Mouse (Mus musculus) G1E (cell line): ENCODE data around the gene Unc93a2.
"Not testable (repeated sequence)": the region's sequence is repeated elsewhere in the genome, so short reads cannot be mapped to it uniquely, and the experiment has no call there.

ENCODE experiments used
- CTCF ChIP-seq: IDR thresholded peaks from 2 replicates; pipeline ENCODE4 v1.5.1; 2012; ENCODE audit warnings: low read depth, low read length, inconsistent platforms, mixed read lengths
- GATA1 ChIP-seq: IDR thresholded peaks from 2 replicates; pipeline ENCODE4 v1.6.1; 2012; ENCODE audit warnings: borderline replicate concordance, low read length, inconsistent platforms, mixed read lengths
- POLR2AphosphoS5 ChIP-seq: IDR thresholded peaks from 2 replicates; pipeline ENCODE4 v1.6.1; 2012; ENCODE audit warnings: low read depth, low read length, inconsistent platforms; ENCODE audit not compliant: insufficient replicate concordance
- TAL1 ChIP-seq: conservative IDR thresholded peaks from 2 replicates; pipeline ENCODE4 v1.6.1; 2012; ENCODE audit warnings: low read depth, low read length, inconsistent platforms, mixed read lengths

DNA sequence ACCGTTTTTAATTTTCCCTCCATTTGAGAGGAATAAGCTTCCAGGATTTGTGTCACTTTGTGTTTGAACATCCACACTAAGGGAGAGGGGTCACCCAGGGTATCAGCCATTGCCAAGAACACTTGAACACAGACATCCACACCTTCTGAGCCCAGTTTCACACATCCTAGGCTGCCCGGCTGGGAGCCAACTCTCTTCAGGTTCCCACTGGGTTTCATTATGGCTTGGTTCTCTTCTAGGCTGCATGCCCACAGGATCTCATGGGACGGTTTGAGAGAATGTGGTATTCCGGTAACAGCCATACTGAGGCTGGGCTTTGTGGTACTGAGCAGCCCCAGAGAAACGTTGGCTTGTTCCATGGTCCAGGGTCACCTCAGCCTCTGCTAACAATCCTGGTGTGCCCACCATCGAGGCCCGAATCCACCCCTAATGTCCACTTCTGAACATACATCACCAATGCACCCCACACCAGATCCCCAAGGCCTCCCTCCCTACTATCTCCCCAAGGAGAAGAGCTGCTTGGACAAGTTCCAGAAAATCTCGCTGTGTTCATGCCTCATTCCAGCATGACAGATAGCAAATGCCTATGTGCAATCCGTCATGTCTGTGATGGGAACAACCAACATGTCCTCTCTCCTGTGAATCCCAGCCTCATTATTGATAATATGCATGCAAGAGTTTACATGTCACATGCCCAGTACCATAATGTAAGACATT is 24.4 kb downstream of the Unc93a2 start:
- TF ChIP-seq CTCF, TAL1, GATA1, POLR2AphosphoS5: not testable (repeated sequence)
